Mouse (Mus musculus) lung, postnatal 0 days (tissue): ENCODE results near the gene Smim24.

Experiments
- CTCF ChIP-seq: IDR thresholded peaks from 2 replicates; pipeline ENCODE4 v1.5.1; 2016; ENCODE audit warnings: antibody characterized with exemption, mild to moderate bottlenecking
- EP300 ChIP-seq: IDR thresholded peaks from 2 replicates; pipeline ENCODE4 v1.6.1; 2016; ENCODE audit warnings: antibody characterized with exemption, mild to moderate bottlenecking, control low read depth

DNA sequence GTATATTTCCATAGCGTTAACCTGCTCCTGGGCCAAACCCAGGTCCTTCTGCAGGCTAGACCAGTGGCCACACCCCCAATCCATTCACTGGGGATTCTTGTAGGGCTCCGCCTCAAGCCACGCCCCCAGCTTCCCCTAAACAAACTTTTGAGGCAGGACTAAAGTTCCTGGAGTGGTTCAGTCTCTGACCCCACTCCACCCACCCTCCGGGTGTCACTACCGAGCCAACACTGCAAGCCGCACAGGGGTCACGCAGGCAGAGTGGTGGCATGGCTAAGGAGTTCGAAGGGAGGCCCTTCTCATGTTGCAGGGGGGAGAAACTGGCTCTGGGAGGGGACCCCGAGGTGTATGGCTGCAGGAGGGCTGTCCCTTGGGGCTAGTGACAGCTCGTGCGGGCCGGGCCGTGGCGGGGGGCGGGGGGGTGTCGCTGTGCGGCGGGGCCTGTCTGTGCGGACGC, 36.8 kb downstream of the Smim24 start:
- TF ChIP-seq CTCF (peak; percentile 41), EP300 (no peak)
